Mouse (Mus musculus): ENCODE measurements around the gene Nek11. TPM values are rescaled to one million over a fixed set of nuclear protein-coding genes. Genes with fewer than 3 reads are reported as not detected.

The Nek11 gene
- polyA plus RNA-seq, 1 experiment from 2014 or later = 0.18 TPM

DNA sequence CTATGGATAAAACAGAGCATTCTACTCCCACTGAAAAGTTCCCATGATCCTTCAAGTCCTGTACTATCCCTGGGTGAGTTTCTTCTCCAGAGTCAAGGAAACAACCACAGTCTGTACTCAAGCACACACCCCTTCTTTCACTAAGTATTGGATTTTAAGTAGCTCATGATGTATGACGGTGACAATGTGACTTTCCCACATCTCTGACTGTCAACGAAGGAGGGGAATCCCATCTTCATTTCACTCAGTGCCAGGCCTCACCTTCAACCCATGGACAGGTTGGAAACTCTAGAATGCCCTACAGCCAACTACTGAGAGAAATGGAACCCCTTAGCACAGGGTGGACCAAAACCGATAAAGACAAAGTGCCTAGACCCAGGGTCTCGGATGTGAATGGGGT, 29.1 kb downstream of the Nek11 start:
- Histone ChIP-seq H3K27ac (replicated peaks) (no peak overlapping the region), H3K36me3 (ENCODE audit: control insufficient read depth, insufficient read depth, low read length) (no peaks in the 10 kb centered on the region), H3K4me1 (replicated peaks; ENCODE audit: control insufficient read depth, insufficient read depth) (no peaks in the 10 kb centered on the region), H3K27me3 (ENCODE audit: control insufficient read depth, insufficient read depth, low read length) (no peaks in the 10 kb centered on the region), H3K4me3 (ENCODE audit: low read depth, low read length) (no peak overlapping the region), H3K9me3 (ENCODE audit: control insufficient read depth, low read length) (no peaks in the 10 kb centered on the region), H3K4me2 (replicated peaks; ENCODE audit: low read depth) (no peak overlapping the region), H3K9ac (ENCODE audit: low read length) (no peak overlapping the region)
- no peak for DNase-seq (ENCODE audit: low spot score)
- WGBS = 91% methylated on average over 4 of the region's 4 CpGs
- no peak for ATAC-seq (ENCODE audit: low FRiP score, low TSS enrichment)
- TF ChIP-seq EP300 (optimal IDR thresholded peaks at IDR 0.05) = no peak
- TF ChIP-seq CTCF (IDR thresholded peaks at IDR 0.05; ENCODE audit: low read depth) = no peak

- Histone ChIP-seq H3K27me3 (ENCODE audit: control insufficient read depth, insufficient read depth, low read length) (no peaks in the 10 kb centered on the region), H3K9me3 (ENCODE audit: control insufficient read depth, low read length) (no peaks in the 10 kb centered on the region), H3K9ac (ENCODE audit: low read length) (no peak overlapping the region), H3K4me2 (replicated peaks; ENCODE audit: low read depth) (no peak overlapping the region), H3K4me1 (replicated peaks; ENCODE audit: control insufficient read depth, insufficient read depth) (no peaks in the 10 kb centered on the region), H3K36me3 (ENCODE audit: control insufficient read depth, insufficient read depth, low read length) (no peaks in the 10 kb centered on the region), H3K4me3 (ENCODE audit: low read depth, low read length) (no peak overlapping the region), H3K27ac (replicated peaks) (no peak overlapping the region)
- TF ChIP-seq CTCF (IDR thresholded peaks at IDR 0.05; ENCODE audit: low read depth) (no peak), EP300 (optimal IDR thresholded peaks at IDR 0.05) (no peak)
- no peak for ATAC-seq (ENCODE audit: low FRiP score, low TSS enrichment)
- no peak for DNase-seq (ENCODE audit: low spot score)
- 77% methylated on average over 5 of the region's 5 CpGs for WGBS
These were observed 31.6 kb downstream of the Nek11 start for GRCm38 (mm10) chr9:105363520-105364231.

DNA sequence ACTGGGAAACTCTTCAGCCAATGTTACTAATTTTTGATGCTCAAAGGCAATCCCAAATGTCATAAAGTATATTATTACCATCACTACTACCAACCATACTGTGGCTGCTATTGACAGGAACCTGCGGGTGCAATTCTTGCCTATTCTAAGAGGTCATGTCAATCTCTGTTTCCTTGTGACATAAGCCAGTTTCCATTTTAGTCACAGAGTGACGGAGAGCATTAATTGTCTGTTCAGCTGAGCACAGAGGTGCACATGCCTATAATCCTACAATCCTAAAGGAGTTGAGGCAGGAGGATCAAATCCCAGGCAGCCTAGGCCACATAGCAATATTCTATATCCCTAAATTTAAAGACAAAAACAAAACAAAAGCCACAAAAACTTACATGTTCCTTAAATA, 33.1 kb downstream of the Nek11 start:
- Histone ChIP-seq H3K9me3 (ENCODE audit: control insufficient read depth, low read length) (no peaks in the 10 kb centered on the region), H3K36me3 (ENCODE audit: control insufficient read depth, insufficient read depth, low read length) (no peaks in the 10 kb centered on the region), H3K4me3 (ENCODE audit: low read depth, low read length) (no peak overlapping the region), H3K4me1 (replicated peaks; ENCODE audit: control insufficient read depth, insufficient read depth) (no peaks in the 10 kb centered on the region), H3K4me2 (replicated peaks; ENCODE audit: low read depth) (no peak overlapping the region), H3K27ac (replicated peaks) (no peak overlapping the region), H3K9ac (ENCODE audit: low read length) (no peak overlapping the region), H3K27me3 (ENCODE audit: control insufficient read depth, insufficient read depth, low read length) (no peaks in the 10 kb centered on the region)
- no peak for TF ChIP-seq EP300 (optimal IDR thresholded peaks at IDR 0.05)
- TF ChIP-seq CTCF (IDR thresholded peaks at IDR 0.05; ENCODE audit: low read depth) = no peak
- DNase-seq (ENCODE audit: low spot score) (no peak), ATAC-seq (ENCODE audit: low FRiP score, low TSS enrichment) (no peak)
- 83% methylated on average over 2 of the region's 2 CpGs for WGBS

DNA sequence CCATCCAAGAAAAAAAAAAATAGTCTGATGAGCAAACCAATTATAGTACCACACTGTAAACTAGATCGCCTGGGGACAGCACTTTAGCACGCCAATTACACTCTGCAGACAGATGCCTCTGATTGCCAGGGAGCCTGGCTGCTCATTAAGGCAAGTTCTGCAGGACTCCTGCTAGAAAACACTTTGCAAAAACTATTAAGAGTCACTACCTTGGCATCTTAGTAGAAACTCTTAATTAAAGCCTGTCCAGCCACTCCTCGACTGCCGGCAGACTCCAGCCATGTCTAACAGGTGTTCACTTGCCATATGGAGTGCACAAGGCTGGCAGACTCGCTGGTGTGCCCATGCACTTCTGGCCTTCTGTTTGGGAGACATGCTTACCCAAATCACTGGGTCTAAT, 46.3 kb downstream of the Nek11 start:
- H3K4me2 ChIP-seq (replicated peaks; ENCODE audit: low read depth) = no peak overlapping the region
- 70% methylated on average over 5 of the region's 5 CpGs for WGBS
- no peak for DNase-seq (ENCODE audit: low spot score)
- no peak overlapping the region for H3K27ac ChIP-seq (replicated peaks)
- no peaks in the 10 kb centered on the region for H3K9me3 ChIP-seq (ENCODE audit: control insufficient read depth, low read length)
- no peak overlapping the region for H3K9ac ChIP-seq (ENCODE audit: low read length)
- TF ChIP-seq EP300 (optimal IDR thresholded peaks at IDR 0.05) (no peak), CTCF (IDR thresholded peaks at IDR 0.05; ENCODE audit: low read depth) (no peak)
- no peak overlapping the region for H3K4me3 ChIP-seq (ENCODE audit: low read depth, low read length)
- no peaks in the 10 kb centered on the region for H3K27me3 ChIP-seq (ENCODE audit: control insufficient read depth, insufficient read depth, low read length)
- ATAC-seq (ENCODE audit: low FRiP score, low TSS enrichment) = no peak
- H3K36me3 ChIP-seq (ENCODE audit: control insufficient read depth, insufficient read depth, low read length) = no peaks in the 10 kb centered on the region
- no peaks in the 10 kb centered on the region for H3K4me1 ChIP-seq (replicated peaks; ENCODE audit: control insufficient read depth, insufficient read depth)

DNA sequence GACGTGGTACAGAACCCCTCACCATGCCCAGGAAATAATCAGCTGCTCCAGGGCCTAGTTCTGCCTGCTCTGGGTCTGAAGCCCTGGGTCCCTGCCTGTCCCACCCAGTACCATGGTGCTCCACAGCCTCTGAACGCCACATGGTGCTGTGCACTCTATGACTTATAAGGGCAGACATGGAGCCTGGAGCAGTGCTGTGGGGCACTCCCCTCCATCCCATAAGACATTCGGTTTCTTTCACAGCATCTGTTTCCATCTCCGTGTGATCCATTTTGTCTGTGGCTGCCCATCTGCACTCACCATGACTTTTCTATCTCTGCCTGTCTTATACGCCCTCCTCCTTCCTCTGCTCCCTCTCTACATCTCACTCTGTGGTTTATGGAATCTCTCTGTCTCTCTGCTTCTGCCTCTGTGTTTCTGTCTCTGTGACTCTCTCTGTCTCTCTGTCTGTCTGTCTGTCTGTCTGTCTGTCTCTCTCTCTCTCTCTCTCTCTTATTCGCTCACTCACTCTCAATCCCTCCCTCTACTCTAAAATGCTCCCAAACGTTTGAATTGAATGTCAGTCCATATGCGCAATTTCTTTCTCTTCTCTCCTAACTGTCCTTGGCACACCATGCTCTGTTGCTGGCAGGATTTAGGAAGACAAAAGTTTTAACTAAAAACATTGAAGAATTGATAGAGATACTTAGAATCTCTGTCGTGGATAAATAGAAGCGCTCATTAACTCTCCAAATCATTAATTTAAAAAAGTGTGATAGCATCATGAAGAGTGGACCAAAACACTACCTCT, 46.9 kb downstream of the Nek11 start:
- Histone ChIP-seq H3K9me3 (ENCODE audit: control insufficient read depth, low read length) (no peaks in the 10 kb centered on the region), H3K27ac (replicated peaks) (no peak overlapping the region), H3K4me3 (ENCODE audit: low read depth, low read length) (no peak overlapping the region), H3K36me3 (ENCODE audit: control insufficient read depth, insufficient read depth, low read length) (no peaks in the 10 kb centered on the region), H3K27me3 (ENCODE audit: control insufficient read depth, insufficient read depth, low read length) (no peaks in the 10 kb centered on the region), H3K4me2 (replicated peaks; ENCODE audit: low read depth) (no peak overlapping the region), H3K4me1 (replicated peaks; ENCODE audit: control insufficient read depth, insufficient read depth) (no peaks in the 10 kb centered on the region), H3K9ac (ENCODE audit: low read length) (no peak overlapping the region)
- ATAC-seq (ENCODE audit: low FRiP score, low TSS enrichment) = no peak
- TF ChIP-seq EP300 (optimal IDR thresholded peaks at IDR 0.05) (no peak), CTCF (IDR thresholded peaks at IDR 0.05; ENCODE audit: low read depth) (no peak)
- 68% methylated on average over 10 of the region's 10 CpGs for WGBS
- no peak for DNase-seq (ENCODE audit: low spot score)

Data from stomach, postnatal 0 days (tissue).